In the genomic region with DNA sequence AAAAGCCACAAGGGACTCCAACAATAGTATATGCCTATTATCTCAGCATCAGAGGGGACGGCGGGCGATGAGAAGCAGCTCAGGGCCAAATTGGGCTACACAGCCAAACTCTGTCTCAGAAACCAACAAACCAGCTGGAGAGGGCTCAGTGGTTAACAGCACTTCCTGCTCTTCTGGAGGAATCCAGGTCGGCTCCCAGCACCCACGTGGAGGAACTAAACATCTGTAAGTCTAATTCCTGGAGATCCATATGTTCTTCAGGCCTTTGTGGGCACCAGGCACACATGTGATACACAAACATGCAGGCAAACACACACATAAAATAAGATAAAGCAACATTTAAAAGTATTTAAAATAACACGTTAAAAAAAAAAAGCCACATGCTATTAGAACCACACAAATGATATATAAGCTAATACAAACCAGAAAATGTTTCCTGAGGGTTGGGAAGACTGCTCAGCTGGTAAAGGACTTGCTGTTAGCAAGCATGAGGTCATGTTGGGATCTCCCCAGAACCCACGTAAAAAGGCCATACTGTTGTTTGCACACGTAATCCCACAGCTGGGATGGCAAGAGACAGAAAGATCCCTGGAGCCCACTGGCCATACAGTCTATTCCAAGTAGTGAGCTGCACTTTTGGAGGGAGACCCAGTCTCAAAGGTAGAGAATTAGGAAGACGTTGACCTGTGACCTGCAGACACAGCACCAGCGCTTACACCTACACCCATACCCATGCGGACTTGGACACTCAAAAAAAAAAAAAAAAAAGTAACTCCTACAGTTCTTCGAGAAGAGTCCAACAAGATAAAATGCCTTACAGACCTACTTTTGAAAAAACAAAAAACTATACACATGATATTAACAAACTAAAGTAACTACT, we compare ENCODE assay signal across 9 mouse cellular contexts. TPM values are rescaled to one million over a fixed set of nuclear protein-coding genes. Genes with fewer than 3 reads are reported as not detected.
DNase-seq lines count a peak whose midpoint lies in the region; ATAC-seq and TF ChIP-seq lines count a peak whose summit lies in the region.
"Had no signal": no experiment of that assay in that cellular context is flagged by ENCODE, and none has a peak within 500 bp of the region (broad histone marks: within the 10 kb centered on the region; RNA-seq: fewer than 3 reads in every experiment).

No protein-coding gene starts in this region.

- WGBS in lung, adult 2 months: 37% methylated on average over 12 of the region's 12 CpGs
- WGBS in intestine, embryonic 14.5 days: 44% methylated on average over 12 of the region's 12 CpGs

- DNase-seq in lung, adult 2 months: no peak
- no peak for DNase-seq in lung, postnatal 14 days
- DNase-seq in c-Kit-positive CD71-positive TER-119-positive erythroid progenitor cells, embryonic 14.5 days (ENCODE audit: low spot score): peak; percentile 24
- DNase-seq in intestine, embryonic 14.5 days (ENCODE audit: low spot score): no peak
- peak; percentile 27 for DNase-seq in naive thymus-derived CD4-positive, alpha-beta T cell, adult 2 months (ENCODE audit: low read depth)
- no peak for DNase-seq in thymus, postnatal 36 days
- no peak for DNase-seq in B cell, adult 2 months
- DNase-seq in adrenal gland, postnatal 36 days: no peak

- H3K36me3 ChIP-seq in intestine, embryonic 14.5 days (ENCODE audit: control insufficient read depth, insufficient read depth, low read length): peaks cover 39% of the 10 kb centered on the region

- H3K4me1 ChIP-seq in lung, adult 2 months (ENCODE audit: control insufficient read depth, insufficient read depth, low read length): peaks cover 4% of the 10 kb centered on the region; the same call in 1 of the 2 replicates
- H3K4me1 ChIP-seq in intestine, embryonic 14.5 days (replicated peaks; ENCODE audit: control insufficient read depth, insufficient read depth, low read length): peaks cover 17% of the 10 kb centered on the region

- H3K27me3 ChIP-seq in intestine, embryonic 14.5 days (replicated peaks; ENCODE audit: control insufficient read depth, insufficient read depth, low read length): no peaks in the 10 kb centered on the region

- H3K9me3 ChIP-seq in intestine, embryonic 14.5 days (ENCODE audit: control insufficient read depth, low read length): no peaks in the 10 kb centered on the region

- H3K4me3 ChIP-seq in lung, adult 2 months (replicated peaks; ENCODE audit: extremely low read depth, low read depth, low read length): peak overlapping the region; percentile 77
- H3K4me3 ChIP-seq in intestine, embryonic 14.5 days (ENCODE audit: low read depth, low read length): peak overlapping the region; percentile 99

- no peak for TF ChIP-seq CTCF in lung, adult 2 months (IDR thresholded peaks at IDR 0.05; ENCODE audit: insufficient read depth, low read length)

- peak overlapping the region; percentile 92 for H3K9ac ChIP-seq in intestine, embryonic 14.5 days (ENCODE audit: low read length)

- peak overlapping the region; percentile 86 for H3K4me2 ChIP-seq in intestine, embryonic 14.5 days (ENCODE audit: low read length)

- H3K27ac ChIP-seq in intestine, embryonic 14.5 days (ENCODE audit: low read depth): no peak overlapping the region

- ATAC-seq in intestine, embryonic 14.5 days (replicated peaks; ENCODE audit: low FRiP score, low TSS enrichment, low read depth): no peak

- TF ChIP-seq POLR2A in lung, adult 2 months (IDR thresholded peaks at IDR 0.05; ENCODE audit: borderline replicate concordance, extremely low read depth, low read depth, low read length): no peak

RNA-seq across cellular contexts. Expression of a gene that starts 1.2 kb away (rescaled TPM):
- 29.7 and 42.9 TPM in 2 replicates for polyA plus RNA-seq in lung, adult 2 months (2012; rRNA removed)
- polyA plus RNA-seq in intestine, embryonic 14.5 days (2014; fragmentation: Nextera tagmentation; extraction: Ambion mirVana): 78.1 and 83.2 TPM in 2 replicates
- 10 to 100 TPM; 77.4 to 81.8 TPM for total RNA-seq in adrenal gland, postnatal 36 days (2021)

RNA-seq across cellular contexts. Expression of a gene that starts 7.9 kb away (rescaled TPM):
- polyA plus RNA-seq in lung, adult 2 months (2012; rRNA removed): 0.10 and 0.18 TPM in 2 replicates
- 0.11 and 0.15 TPM in 2 replicates for polyA plus RNA-seq in intestine, embryonic 14.5 days (2014; fragmentation: Nextera tagmentation; extraction: Ambion mirVana)
- not detected for total RNA-seq in adrenal gland, postnatal 36 days (2021)
- total RNA-seq: neutrophil, adult 5-6 weeks had no signal

RNA-seq across cellular contexts. Expression of a gene that starts 34.2 kb away (rescaled TPM):
- polyA plus RNA-seq in lung, adult 2 months (2012; rRNA removed): 29.9 and 33.2 TPM in 2 replicates
- 63.8 TPM in 2 replicates for polyA plus RNA-seq in intestine, embryonic 14.5 days (2014; fragmentation: Nextera tagmentation; extraction: Ambion mirVana)
- 10 to 100 TPM; 57.6 to 68.8 TPM for total RNA-seq in adrenal gland, postnatal 36 days (2021)

RNA-seq across cellular contexts. Expression of a gene that starts 35.0 kb away (rescaled TPM):
- 3.6 and 16.8 TPM in 2 replicates for polyA plus RNA-seq in lung, adult 2 months (2012; rRNA removed)
- 3.2 and 3.7 TPM in 2 replicates for polyA plus RNA-seq in intestine, embryonic 14.5 days (2014; fragmentation: Nextera tagmentation; extraction: Ambion mirVana)
- under 1 TPM; 0.70 to 0.82 TPM for total RNA-seq in adrenal gland, postnatal 36 days (2021)

Comparison
In these comparisons a context has a peak if more than half of its experiments do, and no peak if none do; other contexts are left out.
1. DNase-seq: peak in c-Kit-positive CD71-positive TER-119-positive erythroid progenitor cells, embryonic 14.5 days (single experiment) and naive thymus-derived CD4-positive, alpha-beta T cell, adult 2 months (single experiment); none in lung, adult 2 months (single experiment), lung, postnatal 14 days (single experiment), intestine, embryonic 14.5 days (single experiment), thymus, postnatal 36 days (0 of 2), B cell, adult 2 months (0 of 2) and adrenal gland, postnatal 36 days (0 of 2).